ENCODE assay signal across 19 mouse cellular contexts in the genomic region with DNA sequence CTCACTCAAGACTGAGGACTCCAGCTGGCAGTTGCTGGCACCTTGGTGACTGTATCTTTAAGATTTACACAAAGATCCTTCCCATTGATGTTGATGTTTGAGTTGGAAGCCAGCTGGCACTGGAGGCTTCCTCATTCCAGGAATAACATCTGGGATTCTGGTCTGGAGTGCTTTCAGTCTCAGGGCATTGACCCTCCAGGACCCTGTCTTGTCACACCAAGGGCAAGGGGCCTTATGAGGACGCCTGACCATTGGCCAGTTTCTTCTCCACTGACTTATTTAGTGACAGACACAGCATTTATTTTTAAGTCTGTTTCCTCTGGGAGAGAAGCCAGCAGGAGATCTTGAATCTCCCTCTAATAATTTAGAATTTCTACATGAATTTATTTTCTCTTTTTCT.
DNase-seq lines count a peak whose midpoint lies in the region; ATAC-seq and TF ChIP-seq lines count a peak whose summit lies in the region.
"Had no signal": no experiment of that assay in that cellular context is flagged by ENCODE, and none has a peak within 500 bp of the region (broad histone marks: within the 10 kb centered on the region; RNA-seq: fewer than 3 reads in every experiment).

No protein-coding gene starts in this region.

- no peak overlapping the region for H3K9ac ChIP-seq in lung, postnatal 0 days (replicated peaks; ENCODE audit: low read depth)
- H3K9ac ChIP-seq: embryonic facial prominence, embryonic 12.5 days; limb, embryonic 13.5 days; liver, postnatal 0 days had no signal

- H3K36me3 ChIP-seq in heart, embryonic 10.5 days, result no peaks in the 10 kb centered on the region
- H3K36me3 ChIP-seq in lung, postnatal 0 days (ENCODE audit: insufficient read depth, low read length), result no peaks in the 10 kb centered on the region
- H3K36me3 ChIP-seq: embryonic facial prominence, embryonic 12.5 days; limb, embryonic 13.5 days had no signal

- no peak for TF ChIP-seq EP300 in lung, postnatal 0 days (IDR thresholded peaks at IDR 0.05)

- no peak overlapping the region for H3K27ac ChIP-seq in heart, embryonic 10.5 days
- H3K27ac ChIP-seq in lung, postnatal 0 days (ENCODE audit: low read length), result no peak overlapping the region
- H3K27ac ChIP-seq: embryonic facial prominence, embryonic 12.5 days; heart, adult 2 months; layer of hippocampus, adult 2 months; limb, embryonic 13.5 days had no signal

- H3K27me3 ChIP-seq in heart, embryonic 10.5 days (ENCODE audit: insufficient read depth, poor library complexity, severe bottlenecking), result no peaks in the 10 kb centered on the region
- H3K27me3 ChIP-seq in lung, postnatal 0 days (replicated peaks; ENCODE audit: insufficient read depth, low read length), result no peaks in the 10 kb centered on the region
- H3K27me3 ChIP-seq: embryonic facial prominence, embryonic 12.5 days; limb, embryonic 13.5 days had no signal

- H3K9me3 ChIP-seq in heart, embryonic 10.5 days, result no peaks in the 10 kb centered on the region
- no peaks in the 10 kb centered on the region for H3K9me3 ChIP-seq in lung, postnatal 0 days (ENCODE audit: low read length)
- H3K9me3 ChIP-seq: embryonic facial prominence, embryonic 12.5 days; limb, embryonic 13.5 days had no signal

- DNase-seq in heart, adult 9 months (ENCODE audit: low spot score in 2 of 2), result peak; percentile 5 to 16
- no peak for DNase-seq in heart, embryonic 10.5 days (ENCODE audit: low spot score)
- DNase-seq in 3T3-L1 (ENCODE audit: low read depth, low spot score), result peak; percentile 50
- peak; percentile 15 to 18 for DNase-seq in kidney, adult 8-10 months
- DNase-seq in lung, postnatal 0 days (ENCODE audit: low spot score), result peak; percentile 45
- DNase-seq in frontal cortex, postnatal 36 days (ENCODE audit: low spot score in 2 of 2), result no peak
- DNase-seq in testis, postnatal 14 days (ENCODE audit: low spot score), result no peak
- DNase-seq: adrenal gland, adult 2 months; B cell, adult 2 months; cerebellum, adult 11-12 months; heart, postnatal 36 days; liver, postnatal 0 days had no signal

- TF ChIP-seq CTCF in lung, postnatal 0 days (IDR thresholded peaks at IDR 0.05), result no peak

- no peak overlapping the region for H3K4me2 ChIP-seq in lung, postnatal 0 days (replicated peaks; ENCODE audit: low read depth, low read length)
- H3K4me2 ChIP-seq: embryonic facial prominence, embryonic 12.5 days; limb, embryonic 13.5 days; midbrain, embryonic 11.5 days had no signal

- no peaks in the 10 kb centered on the region for H3K4me1 ChIP-seq in heart, embryonic 10.5 days
- H3K4me1 ChIP-seq in lung, postnatal 0 days (ENCODE audit: insufficient read depth, low read depth, low read length), result no peaks in the 10 kb centered on the region
- H3K4me1 ChIP-seq: limb, embryonic 13.5 days had no signal

- WGBS in heart, embryonic 10.5 days, result 75% methylated on average over 1 of the region's 1 CpGs
- WGBS in lung, postnatal 0 days, result 14% methylated on average over 1 of the region's 1 CpGs

- peak; percentile 54; the same call in 1 of the 2 replicates for ATAC-seq in lung, postnatal 0 days
- no peak for ATAC-seq in erythroid progenitor cell, adult 5-6 weeks (replicated peaks; ENCODE audit: low FRiP score, poor library complexity, severe bottlenecking)
- ATAC-seq: inflammation-experienced regulatory T-cells, adult 6 months; liver, postnatal 0 days had no signal

- H3K4me3 ChIP-seq in heart, embryonic 10.5 days, result no peak overlapping the region
- H3K4me3 ChIP-seq in lung, postnatal 0 days (ENCODE audit: low read depth, low read length), result no peak overlapping the region
- H3K4me3 ChIP-seq: embryonic facial prominence, embryonic 12.5 days; heart, adult 2 months; layer of hippocampus, adult 2 months; limb, embryonic 13.5 days had no signal

Comparison
In these comparisons a context has a peak if more than half of its experiments do, and no peak if none do; other contexts are left out.
1. DNase-seq: peak in heart, adult 9 months (2 of 2), 3T3-L1 (single experiment), kidney, adult 8-10 months (2 of 2) and lung, postnatal 0 days (single experiment); none in heart, embryonic 10.5 days (single experiment), frontal cortex, postnatal 36 days (0 of 2) and testis, postnatal 14 days (single experiment).